Mouse (Mus musculus): ENCODE measurements around the gene Hist3h2ba.

- no peak for TF ChIP-seq RAD21 (IDR thresholded peaks at IDR 0.05; ENCODE audit: low read depth, low read length)
- no peak for TF ChIP-seq POLR2AphosphoS2 (IDR thresholded peaks at IDR 0.05; ENCODE audit: low read length)
- TF ChIP-seq USF1 (IDR thresholded peaks at IDR 0.05; ENCODE audit: low read depth, low read length), result 0 out of 2 replicates have a peak, but pooled peaks have one; percentile 17
- TF ChIP-seq HCFC1 (IDR thresholded peaks at IDR 0.05; ENCODE audit: low read depth, low read length), result no peak
- TF ChIP-seq EP300 (IDR thresholded peaks at IDR 0.05; ENCODE audit: low read depth in 1 of 2, low read length in 2 of 2), result peak; percentile 62 to 83
- no peak for TF ChIP-seq CTCF (IDR thresholded peaks at IDR 0.05 in 2 of 3, conservative IDR thresholded peaks at IDR 0.05 in 1 of 3; ENCODE audit: control insufficient read depth in 1 of 3, insufficient read depth in 1 of 3, low read depth in 2 of 3, low read length in 3 of 3, poor library complexity in 1 of 3, severe bottlenecking in 1 of 3)
- no peak for TF ChIP-seq CHD2 (IDR thresholded peaks at IDR 0.05; ENCODE audit: low read length)
- TF ChIP-seq MYC (IDR thresholded peaks at IDR 0.05; ENCODE audit: low read depth, low read length), result no peak
- TF ChIP-seq E2F4 (IDR thresholded peaks at IDR 0.05; ENCODE audit: borderline replicate concordance, low read depth, low read length), result no peak
- no peak for TF ChIP-seq ELF1 (IDR thresholded peaks at IDR 0.05; ENCODE audit: low read depth, low read length)
- peak; percentile 56; the same call in 1 of the 2 replicates for TF ChIP-seq MAZ (IDR thresholded peaks at IDR 0.05; ENCODE audit: low read depth, low read length)
- TF ChIP-seq MEF2A (IDR thresholded peaks at IDR 0.05; ENCODE audit: extremely low read depth, insufficient replicate concordance, low read depth, low read length, poor library complexity, severe bottlenecking), result no peak
- 0 out of 2 replicates have a peak, but pooled peaks have one; percentile 27 for TF ChIP-seq KAT2A (conservative IDR thresholded peaks at IDR 0.05; ENCODE audit: low read depth, low read length)
- TF ChIP-seq TCF12 (IDR thresholded peaks at IDR 0.05; ENCODE audit: low read depth, low read length), result peak; percentile 91
Measured at GRCm38 (mm10) chr11:58917745-58918366, 30.9 kb upstream of the Hist3h2ba start, which contains the start of gene Btnl10.

Data from MEL (cell line).